Mouse (Mus musculus): Measurements from ENCODE around the gene Gm21776. TPM values are rescaled to one million over a fixed set of nuclear protein-coding genes. Genes with fewer than 3 reads are reported as not detected.

Gm21776 gene
- not detected for polyA plus RNA-seq (2014; fragmentation: Illumina TruSeq; extraction: RNeasy Lipid Tissue Mini Kit (QIAGEN cat#74804); ENCODE audit: low read depth, low replicate concordance)

DNA sequence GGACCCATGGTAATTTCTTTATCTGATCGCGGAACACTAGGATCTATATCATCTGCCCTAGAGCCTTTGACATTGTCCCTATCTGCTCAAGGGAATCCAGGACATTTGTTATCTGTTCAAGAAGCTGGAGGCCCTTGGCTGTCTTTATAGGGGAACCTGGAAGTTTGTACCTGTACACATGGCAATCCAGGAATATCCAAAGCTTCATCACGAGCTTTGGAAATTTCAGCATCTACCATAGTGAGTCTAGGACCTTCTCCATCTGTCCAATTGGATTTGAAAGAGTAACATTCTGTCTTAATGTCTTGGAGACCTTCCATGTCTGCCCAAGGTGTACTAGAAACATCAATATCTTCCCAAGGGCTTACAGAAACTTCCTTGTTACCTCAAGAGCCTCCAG, at the start of gene Gm21776:
Gm21776 (plus strand) TSS at position 301 of the 400 bp plus-strand sequence.

Measured in kidney, adult 10 weeks (tissue).